Mouse (Mus musculus): Measurements from ENCODE around the gene Olfr961. TPM values are rescaled to one million over a fixed set of nuclear protein-coding genes. Genes with fewer than 3 reads are reported as not detected.

The Olfr961 gene
- polyA plus RNA-seq, 1 experiment = not detected

DNA sequence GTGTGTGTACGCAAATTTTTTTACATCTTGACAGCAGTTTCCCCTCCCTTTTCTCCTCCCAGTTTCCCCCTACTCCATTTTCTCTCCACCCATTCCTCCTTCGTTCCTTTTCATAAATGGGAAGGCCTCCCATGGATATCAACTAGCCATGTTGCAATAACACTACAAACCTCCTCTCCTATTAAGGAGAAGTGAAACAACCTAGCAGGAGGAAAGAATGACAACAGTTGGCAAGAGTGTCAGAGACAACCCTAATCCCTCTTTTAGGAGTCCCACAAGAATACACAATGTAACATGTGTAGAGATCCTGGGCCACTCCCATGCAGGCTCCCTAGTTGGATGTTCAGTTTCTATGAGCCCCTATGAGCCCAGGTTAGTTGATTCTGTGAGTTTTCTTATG is 29.9 kb downstream of the Olfr961 start:
- DNase-seq = no peak
- no peak overlapping the region for H3K27ac ChIP-seq (ENCODE audit: insufficient read depth, low read length)
- H3K27me3 ChIP-seq (ENCODE audit: control insufficient read depth, insufficient read depth, low read length) = no peaks in the 10 kb centered on the region
- WGBS = 77% methylated on average over 2 of the region's 2 CpGs
- TF ChIP-seq CTCF (IDR thresholded peaks at IDR 0.05; ENCODE audit: borderline replicate concordance, insufficient read depth, low read depth, low read length) (no peak), POLR2A (IDR thresholded peaks at IDR 0.05; ENCODE audit: borderline replicate concordance, insufficient read depth, low read length) (no peak)
- H3K4me3 ChIP-seq (replicated peaks; ENCODE audit: insufficient read depth, low read depth, low read length) = no peak overlapping the region
- no peaks in the 10 kb centered on the region for H3K4me1 ChIP-seq (ENCODE audit: control insufficient read depth, insufficient read depth, low read length)

DNA sequence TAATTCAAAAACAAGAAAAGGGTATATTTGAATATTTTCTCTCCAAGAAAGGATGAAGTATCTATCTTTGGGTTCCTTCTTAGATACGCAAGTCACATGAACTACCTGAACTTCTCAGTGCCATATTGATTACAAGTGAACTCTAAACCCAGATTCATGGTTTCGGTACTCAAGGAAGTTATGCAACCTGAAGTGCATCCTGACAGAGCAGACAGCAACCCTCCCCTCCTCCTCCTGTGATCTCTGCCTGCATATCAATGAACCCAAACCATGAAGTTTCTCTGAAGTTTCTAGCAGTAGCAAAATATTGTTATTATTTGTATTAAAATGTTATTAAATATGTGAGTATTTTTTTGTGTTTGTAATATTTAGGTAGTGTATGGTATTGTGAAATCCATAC is 33.7 kb downstream of the Olfr961 start:
- H3K27me3 ChIP-seq (ENCODE audit: control insufficient read depth, insufficient read depth, low read length) = no peaks in the 10 kb centered on the region
- H3K27ac ChIP-seq (ENCODE audit: insufficient read depth, low read length) = no peak overlapping the region
- TF ChIP-seq CTCF (IDR thresholded peaks at IDR 0.05; ENCODE audit: borderline replicate concordance, insufficient read depth, low read depth, low read length) (no peak), POLR2A (IDR thresholded peaks at IDR 0.05; ENCODE audit: borderline replicate concordance, insufficient read depth, low read length) (no peak)
- H3K4me1 ChIP-seq (ENCODE audit: control insufficient read depth, insufficient read depth, low read length) = no peaks in the 10 kb centered on the region
- H3K4me3 ChIP-seq (replicated peaks; ENCODE audit: insufficient read depth, low read depth, low read length) = no peak overlapping the region
- WGBS = 96% methylated on average over 2 of the region's 2 CpGs
- DNase-seq = no peak

DNA sequence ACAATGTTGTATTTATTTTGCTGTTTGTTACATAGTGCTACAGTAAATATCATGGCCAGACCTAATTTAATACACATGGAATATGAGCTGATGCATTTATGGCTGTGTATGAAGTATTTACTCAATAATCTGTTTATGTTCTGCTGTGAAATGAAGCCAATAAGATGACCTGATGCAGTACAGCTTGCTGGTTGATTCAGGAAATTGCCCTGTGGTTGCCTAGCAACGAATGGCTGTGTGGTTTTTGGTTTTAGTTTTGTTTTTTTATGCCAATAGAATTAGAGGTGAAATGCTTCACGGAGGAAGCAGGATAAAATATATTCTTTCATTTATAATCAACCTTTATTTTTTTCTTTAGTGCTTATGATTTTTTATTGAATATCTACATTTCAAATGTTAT is 34.4 kb downstream of the Olfr961 start:
- Histone ChIP-seq H3K27me3 (ENCODE audit: control insufficient read depth, insufficient read depth, low read length) (no peaks in the 10 kb centered on the region), H3K4me1 (ENCODE audit: control insufficient read depth, insufficient read depth, low read length) (no peaks in the 10 kb centered on the region), H3K27ac (ENCODE audit: insufficient read depth, low read length) (no peak overlapping the region), H3K4me3 (replicated peaks; ENCODE audit: insufficient read depth, low read depth, low read length) (no peak overlapping the region)
- TF ChIP-seq POLR2A (IDR thresholded peaks at IDR 0.05; ENCODE audit: borderline replicate concordance, insufficient read depth, low read length) (no peak), CTCF (IDR thresholded peaks at IDR 0.05; ENCODE audit: borderline replicate concordance, insufficient read depth, low read depth, low read length) (no peak)
- DNase-seq = no peak
- 54% methylated on average over 2 of the region's 2 CpGs for WGBS

Other genes with a start within 250 kb of the Olfr961 start
- not detected in 2 replicates for gene Olfr952, start 217.9 kb upstream of the Olfr961 start, polyA plus RNA-seq (2012; rRNA removed)
- gene Olfr954, start 188.4 kb upstream of the Olfr961 start, polyA plus RNA-seq (2012; rRNA removed) = not detected in 2 replicates
- gene Olfr955, start 173.1 kb upstream of the Olfr961 start, polyA plus RNA-seq (2012; rRNA removed) = not detected in 2 replicates
- gene Olfr44, start 151.1 kb upstream of the Olfr961 start, polyA plus RNA-seq (2012; rRNA removed) = not detected in 2 replicates
- not detected in 2 replicates for gene Olfr957, start 129.3 kb upstream of the Olfr961 start, polyA plus RNA-seq (2012; rRNA removed)
- not detected in 2 replicates for gene Olfr958, start 91.0 kb upstream of the Olfr961 start, polyA plus RNA-seq (2012; rRNA removed)
- not detected in 2 replicates for gene Olfr959, start 69.5 kb upstream of the Olfr961 start, polyA plus RNA-seq (2012; rRNA removed)
- 8.0 and 8.5 TPM in 2 replicates for gene AW551984, start 40.7 kb upstream of the Olfr961 start, polyA plus RNA-seq (2012; rRNA removed)
- not detected in 2 replicates for gene Olfr148, start 34.4 kb upstream of the Olfr961 start, polyA plus RNA-seq (2012; rRNA removed)
- not detected in 2 replicates for gene Olfr960, start 23.7 kb upstream of the Olfr961 start, polyA plus RNA-seq (2012; rRNA removed)
- not detected in 2 replicates for gene Olfr963, start 22.1 kb downstream of the Olfr961 start, polyA plus RNA-seq (2012; rRNA removed)
- not detected in 2 replicates for gene Olfr149, start 62.0 kb downstream of the Olfr961 start, polyA plus RNA-seq (2012; rRNA removed)
- not detected in 2 replicates for gene Olfr965, start 66.3 kb downstream of the Olfr961 start, polyA plus RNA-seq (2012; rRNA removed)
- not detected in 2 replicates for gene Olfr150, start 85.9 kb downstream of the Olfr961 start, polyA plus RNA-seq (2012; rRNA removed)
- gene Olfr967, start 101.2 kb downstream of the Olfr961 start, polyA plus RNA-seq (2012; rRNA removed) = not detected in 2 replicates
- gene Olfr968, start 138.2 kb downstream of the Olfr961 start, polyA plus RNA-seq (2012; rRNA removed) = not detected in 2 replicates
- gene Olfr969, start 145.9 kb downstream of the Olfr961 start, polyA plus RNA-seq (2012; rRNA removed) = not detected in 2 replicates
- not detected in 2 replicates for gene Olfr970, start 163.8 kb downstream of the Olfr961 start, polyA plus RNA-seq (2012; rRNA removed)
- not detected in 2 replicates for gene Olfr971, start 191.8 kb downstream of the Olfr961 start, polyA plus RNA-seq (2012; rRNA removed)
- not detected in 2 replicates for gene Olfr972, start 221.3 kb downstream of the Olfr961 start, polyA plus RNA-seq (2012; rRNA removed)

Measured in cerebellum, adult 2 months (tissue).